Mouse (Mus musculus) kidney, postnatal 14 days (tissue): Measurements from ENCODE around the gene Lhcgr.
"Not testable (repeated sequence)": the region's sequence is repeated elsewhere in the genome, so short reads cannot be mapped to it uniquely, and the experiment has no call there.

Experiments
- DNase-seq: peaks from one replicate; pipeline ENCODE4 v3.0.0; 2022; ENCODE audit warnings: mixed read lengths

Lhcgr gene

GRCm38 (mm10) chr17:88791440-88792152, at the start of gene Lhcgr:
Gene Lhcgr (minus strand): TSS chr17:88791990.
- peak; percentile 10 for DNase-seq

GRCm38 (mm10) chr17:88817601-88818000, 25.8 kb upstream of the Lhcgr start:
- no peak for DNase-seq

- DNase-seq: not testable (repeated sequence)
Observed at GRCm38 (mm10) chr17:88812943-88813342, 21.2 kb upstream of the Lhcgr start.

GRCm38 (mm10) chr17:88810807-88811206, 19.0 kb upstream of the Lhcgr start:
- no peak for DNase-seq

GRCm38 (mm10) chr17:88806421-88806820, 14.6 kb upstream of the Lhcgr start:
- DNase-seq: no peak

- no peak for DNase-seq
Observed at GRCm38 (mm10) chr17:88803441-88803840, 11.7 kb upstream of the Lhcgr start.

- no peak for DNase-seq
Observed at GRCm38 (mm10) chr17:88790680-88791079, 1.1 kb downstream of the Lhcgr start.

GRCm38 (mm10) chr17:88788392-88788791, 3.4 kb downstream of the Lhcgr start:
- no peak for DNase-seq

GRCm38 (mm10) chr17:88786881-88787280, 4.9 kb downstream of the Lhcgr start:
- DNase-seq: no peak

- DNase-seq: no peak
Observed at GRCm38 (mm10) chr17:88786385-88786784, 5.4 kb downstream of the Lhcgr start.

GRCm38 (mm10) chr17:88779148-88779547, 12.6 kb downstream of the Lhcgr start:
- DNase-seq: no peak

- DNase-seq: no peak
Observed at GRCm38 (mm10) chr17:88774103-88774526, 17.7 kb downstream of the Lhcgr start.

- DNase-seq: no peak
Observed at GRCm38 (mm10) chr17:88770081-88770480, 21.7 kb downstream of the Lhcgr start.

- DNase-seq: no peak
Observed at GRCm38 (mm10) chr17:88769283-88769859, 22.4 kb downstream of the Lhcgr start.

- no peak for DNase-seq
Observed at GRCm38 (mm10) chr17:88766857-88767256, 24.9 kb downstream of the Lhcgr start.

GRCm38 (mm10) chr17:88764136-88764485, 27.7 kb downstream of the Lhcgr start:
- DNase-seq: no peak

GRCm38 (mm10) chr17:88763396-88764135, 28.2 kb downstream of the Lhcgr start:
- no peak for DNase-seq

GRCm38 (mm10) chr17:88758003-88758437, 33.8 kb downstream of the Lhcgr start:
- no peak for DNase-seq

GRCm38 (mm10) chr17:88755776-88756175, 36.0 kb downstream of the Lhcgr start:
- DNase-seq: no peak

GRCm38 (mm10) chr17:88753472-88753857, 38.3 kb downstream of the Lhcgr start:
- DNase-seq: no peak

GRCm38 (mm10) chr17:88752827-88753471, 38.8 kb downstream of the Lhcgr start:
- peak; percentile 47 for DNase-seq

- DNase-seq: no peak
Observed at GRCm38 (mm10) chr17:88749646-88750045, 42.1 kb downstream of the Lhcgr start.

GRCm38 (mm10) chr17:88706231-88706649, 85.5 kb downstream of the Lhcgr start:
- no peak for DNase-seq
